Mouse (Mus musculus) E14TG2a.4 (cell line): Measurements from ENCODE around the gene Olfr913.

Source experiments
- CTCF ChIP-seq: conservative IDR thresholded peaks from 2 replicates; pipeline ENCODE4 v1.5.1; 2014; ENCODE audit warnings: low read length
- NANOG ChIP-seq: IDR thresholded peaks from 2 replicates; pipeline ENCODE4 v1.6.1; 2014; ENCODE audit warnings: borderline replicate concordance, low read length, mixed read lengths
- POU5F1 ChIP-seq: IDR thresholded peaks from 2 replicates; pipeline ENCODE4 v1.6.1; 2014; ENCODE audit warnings: low read length, borderline replicate concordance

DNA sequence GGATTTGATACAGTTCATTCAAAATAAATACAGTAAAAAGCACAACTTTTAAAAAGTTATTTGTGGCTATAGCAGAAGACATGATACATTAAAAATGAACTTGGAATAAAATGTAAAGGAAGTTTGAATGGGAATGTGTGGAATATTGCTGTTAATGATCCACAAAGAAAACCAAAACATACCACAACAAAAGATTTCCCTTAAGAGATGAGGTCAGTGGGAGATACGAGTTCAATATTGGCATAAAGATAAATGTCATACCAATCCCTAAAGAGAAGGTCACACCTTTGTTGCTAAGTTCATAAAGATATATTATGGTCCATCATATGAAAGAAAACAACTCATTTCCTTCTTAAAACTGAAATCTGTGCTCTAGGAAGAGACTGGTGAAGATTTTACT, 12.7 kb upstream of the Olfr913 start, which contains the start of gene Olfr912:
- TF ChIP-seq POU5F1: no peak
- TF ChIP-seq CTCF: no peak
- no peak for TF ChIP-seq NANOG
